Comparison of ENCODE assay signal across 8 mouse cellular contexts in the genomic region with DNA sequence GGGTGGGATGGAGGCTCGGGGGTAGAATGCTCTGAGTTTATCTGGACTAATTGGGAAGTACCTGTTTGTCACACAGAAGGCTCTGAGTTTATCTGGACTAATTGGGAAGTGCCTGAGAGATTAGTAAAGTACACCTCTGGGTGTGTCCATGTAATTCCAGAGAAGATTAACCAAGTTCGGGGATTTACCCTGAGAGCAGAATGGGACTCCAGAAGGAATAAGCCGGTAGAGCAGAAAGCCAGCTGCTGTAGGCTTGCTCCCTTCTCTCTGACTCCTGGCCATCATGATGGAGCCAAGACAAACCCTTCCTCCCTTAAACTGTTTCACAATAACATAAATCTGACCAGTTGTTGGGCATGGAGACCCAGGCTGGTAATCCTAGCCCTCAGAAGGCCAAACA. TPM values are rescaled to one million over a fixed set of nuclear protein-coding genes. Genes with fewer than 3 reads are reported as not detected.
A peak's percentile ranks its signal among the peaks of the same experiment; 100 is the strongest.
DNase-seq lines count a peak whose midpoint lies in the region; ATAC-seq and TF ChIP-seq lines count a peak whose summit lies in the region.

No protein-coding gene starts in this region.

- H3K4me2 ChIP-seq in lung, postnatal 0 days (replicated peaks; ENCODE audit: low read depth, low read length) = no peak overlapping the region
- H3K4me2 ChIP-seq in liver, embryonic 12.5 days = no peak overlapping the region
- no peak overlapping the region for H3K4me2 ChIP-seq in stomach, postnatal 0 days (replicated peaks; ENCODE audit: low read depth)

- no peak for TF ChIP-seq POLR2A in thymus, adult 2 months (IDR thresholded peaks at IDR 0.05; ENCODE audit: control insufficient read depth, extremely low read depth, insufficient read depth, low read length, poor library complexity)

- no peaks in the 10 kb centered on the region for H3K27me3 ChIP-seq in lung, postnatal 0 days (replicated peaks; ENCODE audit: insufficient read depth, low read length)
- no peaks in the 10 kb centered on the region for H3K27me3 ChIP-seq in liver, embryonic 12.5 days (replicated peaks)
- H3K27me3 ChIP-seq in stomach, postnatal 0 days (ENCODE audit: control insufficient read depth, insufficient read depth, low read length) = no peaks in the 10 kb centered on the region
- no peaks in the 10 kb centered on the region for H3K27me3 ChIP-seq in thymus, adult 2 months (ENCODE audit: control insufficient read depth, insufficient read depth, low read length)

- 30% methylated on average over 3 of the region's 3 CpGs for WGBS in lung, postnatal 0 days
- 51% methylated on average over 3 of the region's 3 CpGs for WGBS in liver, embryonic 12.5 days (ENCODE audit: insufficient replicate concordance)
- 23% methylated on average over 3 of the region's 3 CpGs for WGBS in stomach, postnatal 0 days
- WGBS in thymus, adult 2 months = 91% methylated on average over 3 of the region's 3 CpGs

- peaks cover 7% of the 10 kb centered on the region; the same call in 1 of the 2 replicates for H3K36me3 ChIP-seq in lung, postnatal 0 days (ENCODE audit: insufficient read depth, low read length)
- H3K36me3 ChIP-seq in liver, embryonic 12.5 days = peaks cover 17% of the 10 kb centered on the region
- H3K36me3 ChIP-seq in stomach, postnatal 0 days (ENCODE audit: control insufficient read depth, insufficient read depth, low read length) = peaks cover 3% of the 10 kb centered on the region; the same call in 1 of the 2 replicates
- H3K36me3 ChIP-seq in thymus, adult 2 months (ENCODE audit: control insufficient read depth, insufficient read depth, low read length) = peaks cover 4% of the 10 kb centered on the region

- peak; percentile 22 for DNase-seq in cerebellum, adult 9-10 months
- DNase-seq in cerebellum, postnatal 36 days = no peak
- peak; percentile 48 for DNase-seq in lung, postnatal 0 days (ENCODE audit: low spot score)
- no peak for DNase-seq in lung, adult 18-20 months
- DNase-seq in stomach, postnatal 0 days (ENCODE audit: low spot score) = no peak
- DNase-seq in thymus, adult 2 months = no peak

- no peak overlapping the region for H3K9ac ChIP-seq in lung, postnatal 0 days (replicated peaks; ENCODE audit: low read depth)
- H3K9ac ChIP-seq in liver, embryonic 12.5 days = no peak overlapping the region
- no peak overlapping the region; the same call in 1 of the 2 replicates for H3K9ac ChIP-seq in stomach, postnatal 0 days (ENCODE audit: low read length)

- no peaks in the 10 kb centered on the region for H3K9me3 ChIP-seq in lung, postnatal 0 days (ENCODE audit: low read length)
- H3K9me3 ChIP-seq in liver, embryonic 12.5 days (replicated peaks) = no peaks in the 10 kb centered on the region
- no peaks in the 10 kb centered on the region for H3K9me3 ChIP-seq in stomach, postnatal 0 days (ENCODE audit: control insufficient read depth, low read length)

- peaks cover 52% of the 10 kb centered on the region for H3K4me1 ChIP-seq in lung, postnatal 0 days (ENCODE audit: insufficient read depth, low read depth, low read length)
- peaks cover 79% of the 10 kb centered on the region for H3K4me1 ChIP-seq in liver, embryonic 12.5 days
- H3K4me1 ChIP-seq in stomach, postnatal 0 days (replicated peaks; ENCODE audit: control insufficient read depth, insufficient read depth) = peaks cover 12% of the 10 kb centered on the region
- H3K4me1 ChIP-seq in thymus, adult 2 months (replicated peaks; ENCODE audit: control insufficient read depth, insufficient read depth, low read length) = peaks cover 14% of the 10 kb centered on the region

- TF ChIP-seq EP300 in lung, postnatal 0 days (IDR thresholded peaks at IDR 0.05) = no peak; the same call in 1 of the 2 replicates
- TF ChIP-seq EP300 in stomach, postnatal 0 days (optimal IDR thresholded peaks at IDR 0.05) = no peak

- TF ChIP-seq CTCF in lung, postnatal 0 days (IDR thresholded peaks at IDR 0.05) = no peak
- no peak for TF ChIP-seq CTCF in stomach, postnatal 0 days (IDR thresholded peaks at IDR 0.05; ENCODE audit: low read depth)
- TF ChIP-seq CTCF in thymus, adult 2 months (IDR thresholded peaks at IDR 0.05; ENCODE audit: borderline replicate concordance, control insufficient read depth, extremely low read depth, insufficient read depth, low read length, poor library complexity) = no peak

- peak overlapping the region; percentile 94 for H3K27ac ChIP-seq in lung, postnatal 0 days (ENCODE audit: low read length)
- peak overlapping the region; percentile 74 for H3K27ac ChIP-seq in liver, embryonic 12.5 days
- H3K27ac ChIP-seq in stomach, postnatal 0 days (replicated peaks) = peak overlapping the region; percentile 93
- no peak overlapping the region for H3K27ac ChIP-seq in thymus, adult 2 months (ENCODE audit: control insufficient read depth, insufficient read depth, low read length)

- H3K4me3 ChIP-seq in lung, postnatal 0 days (ENCODE audit: low read depth, low read length) = no peak overlapping the region
- no peak overlapping the region for H3K4me3 ChIP-seq in liver, embryonic 12.5 days
- H3K4me3 ChIP-seq in stomach, postnatal 0 days (ENCODE audit: low read depth, low read length) = no peak overlapping the region
- no peak overlapping the region for H3K4me3 ChIP-seq in thymus, adult 2 months (ENCODE audit: control insufficient read depth, insufficient read depth, low read length)

- no peak for ATAC-seq in lung, postnatal 0 days
- ATAC-seq in liver, embryonic 12.5 days = no peak
- no peak for ATAC-seq in stomach, postnatal 0 days (ENCODE audit: low FRiP score, low TSS enrichment)
- ATAC-seq in frontal cortex, adult (ENCODE audit: low TSS enrichment) = no peak

RNA-seq across cellular contexts. Expression of a gene that starts 25.5 kb away (rescaled TPM):
- 4.1 and 4.6 TPM in 2 replicates for polyA plus RNA-seq in lung, postnatal 0 days (2015; fragmentation: Nextera tagmentation; extraction: Ambion mirVana)
- polyA plus RNA-seq in liver, embryonic 12.5 days (2016; fragmentation: Nextera tagmentation; extraction: Ambion mirVana) = 2.9 and 3.2 TPM in 2 replicates
- 2.5 and 2.6 TPM in 2 replicates for polyA plus RNA-seq in stomach, postnatal 0 days (2015; fragmentation: Nextera tagmentation; extraction: Ambion mirVana)
- polyA plus RNA-seq in thymus, adult 2 months (2012; rRNA removed) = 8.8 and 9.2 TPM in 2 replicates

RNA-seq across cellular contexts. Expression of a gene that starts 26.4 kb away (rescaled TPM):
- polyA plus RNA-seq in lung, postnatal 0 days (2015; fragmentation: Nextera tagmentation; extraction: Ambion mirVana) = 16.7 and 21.5 TPM in 2 replicates
- 11.4 and 11.9 TPM in 2 replicates for polyA plus RNA-seq in liver, embryonic 12.5 days (2016; fragmentation: Nextera tagmentation; extraction: Ambion mirVana)
- 11.1 and 11.5 TPM in 2 replicates for polyA plus RNA-seq in stomach, postnatal 0 days (2015; fragmentation: Nextera tagmentation; extraction: Ambion mirVana)
- 25.3 and 29.3 TPM in 2 replicates for polyA plus RNA-seq in thymus, adult 2 months (2012; rRNA removed)

RNA-seq across cellular contexts. Expression of a gene that starts 29.1 kb away (rescaled TPM):
- polyA plus RNA-seq in lung, postnatal 0 days (2015; fragmentation: Nextera tagmentation; extraction: Ambion mirVana) = 21.8 and 22.9 TPM in 2 replicates
- polyA plus RNA-seq in liver, embryonic 12.5 days (2016; fragmentation: Nextera tagmentation; extraction: Ambion mirVana) = 19.3 and 21.1 TPM in 2 replicates
- 31.6 and 33.0 TPM in 2 replicates for polyA plus RNA-seq in stomach, postnatal 0 days (2015; fragmentation: Nextera tagmentation; extraction: Ambion mirVana)
- 17.9 and 24.7 TPM in 2 replicates for polyA plus RNA-seq in thymus, adult 2 months (2012; rRNA removed)

RNA-seq across cellular contexts. Expression of a gene that starts 36.7 kb away (rescaled TPM):
- 223 and 355 TPM in 2 replicates for polyA plus RNA-seq in lung, postnatal 0 days (2015; fragmentation: Nextera tagmentation; extraction: Ambion mirVana)
- 15.2 and 17.7 TPM in 2 replicates for polyA plus RNA-seq in liver, embryonic 12.5 days (2016; fragmentation: Nextera tagmentation; extraction: Ambion mirVana)
- polyA plus RNA-seq in stomach, postnatal 0 days (2015; fragmentation: Nextera tagmentation; extraction: Ambion mirVana) = 1.8 TPM in 2 replicates
- 23.8 and 27.3 TPM in 2 replicates for polyA plus RNA-seq in thymus, adult 2 months (2012; rRNA removed)

RNA-seq across cellular contexts. Expression of a gene that starts 43.1 kb away (rescaled TPM):
- polyA plus RNA-seq in lung, postnatal 0 days (2015; fragmentation: Nextera tagmentation; extraction: Ambion mirVana) = 73.4 and 78.1 TPM in 2 replicates
- 36.2 and 40.6 TPM in 2 replicates for polyA plus RNA-seq in liver, embryonic 12.5 days (2016; fragmentation: Nextera tagmentation; extraction: Ambion mirVana)
- 85.0 and 90.1 TPM in 2 replicates for polyA plus RNA-seq in stomach, postnatal 0 days (2015; fragmentation: Nextera tagmentation; extraction: Ambion mirVana)
- polyA plus RNA-seq in thymus, adult 2 months (2012; rRNA removed) = 192 and 257 TPM in 2 replicates

Comparison
In these comparisons a context has a peak if more than half of its experiments do, and no peak if none do; other contexts are left out.
1. DNase-seq: peak in cerebellum, adult 9-10 months (single experiment) and lung, postnatal 0 days (single experiment); none in cerebellum, postnatal 36 days (0 of 2), lung, adult 18-20 months (0 of 2), stomach, postnatal 0 days (single experiment) and thymus, adult 2 months (single experiment).